Mouse (Mus musculus) C2C12 (cell line): ENCODE data around the gene Art4. TPM values are rescaled to one million over a fixed set of nuclear protein-coding genes. Genes with fewer than 3 reads are reported as not detected.
A peak's percentile ranks its signal among the peaks of the same experiment; 100 is the strongest.

Source experiments
- H3K27me3 ChIP-seq: one replicate; pipeline ENCODE4 v1.6.1; 2011; ENCODE audit not compliant: control insufficient read depth, insufficient read depth, insufficient read length
- H3K36me3 ChIP-seq: one replicate; pipeline ENCODE4 v1.6.1; 2011; ENCODE audit not compliant: control insufficient read depth, insufficient read depth
- H3K4me3 ChIP-seq: one replicate; pipeline ENCODE4 v1.5.1; 2011; ENCODE audit warnings: mild to moderate bottlenecking, control low read depth; ENCODE audit not compliant: poor library complexity, insufficient read depth, severe bottlenecking
- H3K79me2 ChIP-seq: one replicate; pipeline ENCODE4 v1.6.1; 2011; ENCODE audit not compliant: control insufficient read depth, insufficient read depth
- H3K79me3 ChIP-seq: one replicate; pipeline ENCODE4 v1.6.1; 2011; ENCODE audit warnings: low read depth, control low read depth
- H3ac ChIP-seq: one replicate; pipeline ENCODE3; 2011; ENCODE audit warnings: low read depth; ENCODE audit not compliant: control insufficient read depth, insufficient read length
- CEBPB ChIP-seq: IDR thresholded peaks from one replicate; pipeline ENCODE4 v1.6.1; 2011; ENCODE audit warnings: low read depth, mild to moderate bottlenecking, control low read depth, moderate library complexity
- CTCF ChIP-seq: IDR thresholded peaks from one replicate; pipeline ENCODE4 v1.5.1; 2011; ENCODE audit not compliant: control insufficient read depth, insufficient read depth, insufficient read length
- FOSL1 ChIP-seq: IDR thresholded peaks from one replicate; pipeline ENCODE4 v1.8.0; 2011; ENCODE audit warnings: mild to moderate bottlenecking, low read length; ENCODE audit not compliant: poor library complexity, insufficient read depth, severe bottlenecking
- MAX ChIP-seq: IDR thresholded peaks from one replicate; pipeline ENCODE4 v1.6.1; 2011; ENCODE audit warnings: mild to moderate bottlenecking, control low read depth
- MYOD1 ChIP-seq: IDR thresholded peaks from one replicate; pipeline ENCODE4 v1.6.1; 2011; ENCODE audit warnings: low read depth; ENCODE audit not compliant: control insufficient read depth, insufficient read length
- MYOG ChIP-seq: IDR thresholded peaks from one replicate; pipeline ENCODE4 v1.6.1; 2011; ENCODE audit not compliant: control insufficient read depth, insufficient read length; ENCODE audit errors: extremely low read depth
- USF1 ChIP-seq: IDR thresholded peaks from one replicate; pipeline ENCODE4 v1.6.1; 2011; ENCODE audit warnings: low read depth, mild to moderate bottlenecking, control low read depth, moderate library complexity
- long read RNA-seq, 2 experiments: library from polyadenylated mRNA; unstranded; transcript quantifications; one replicate each; pipeline ENCODE4 v2.0.0; 2019 to 2020
- polyA plus RNA-seq: library from polyadenylated mRNA; unstranded; fragments of >200 nt; fragmentation: generic; extraction: Trizol; gene quantifications from one replicate; pipeline ENCODE4 v1.2.1, GENCODE M21; 2012; ENCODE audit warnings: missing spikeins

The Art4 gene
- not detected for polyA plus RNA-seq
- long read RNA-seq, experiment 1: 0 reads
- long read RNA-seq, experiment 2: 0 reads

DNA sequence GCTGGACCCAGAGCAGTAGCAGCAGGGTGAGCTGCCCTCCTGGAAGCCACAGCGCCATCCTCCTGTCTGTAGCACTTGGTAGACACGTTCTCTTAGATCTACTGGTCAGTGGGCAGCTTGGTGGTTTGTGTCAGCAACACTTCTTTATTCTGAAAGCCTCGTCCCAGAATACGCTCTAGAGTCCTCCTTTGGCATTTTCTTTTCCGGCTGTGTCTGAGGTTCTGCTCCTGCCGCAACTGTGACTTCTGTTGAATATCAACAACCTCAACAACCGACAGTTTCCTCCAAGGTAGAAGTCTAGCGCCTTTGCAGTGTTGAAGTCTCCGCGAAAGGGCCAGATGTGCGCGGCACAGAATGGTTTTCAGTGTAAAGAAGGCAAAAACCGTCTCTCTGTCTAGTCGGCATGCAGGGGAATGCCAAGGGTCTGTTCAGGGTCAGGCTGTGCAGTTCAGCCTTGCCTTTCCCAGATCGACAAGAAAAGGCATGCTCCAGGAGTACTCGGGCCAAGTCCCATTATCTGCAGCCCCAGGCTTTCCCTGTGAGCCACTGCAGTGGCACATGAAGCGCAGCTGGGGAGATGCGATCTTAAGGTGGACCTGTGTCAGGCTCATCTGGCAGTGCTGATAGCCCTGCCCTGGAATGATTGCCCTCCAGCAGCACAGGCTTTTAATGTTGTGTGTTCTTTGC, at the start of gene Art4:
Gene Art4 (minus strand): TSS at position 548 of the 687 bp plus-strand sequence.
- TF ChIP-seq CTCF (no peak), MYOG (no peak), USF1 (no peak), CEBPB (no peak), FOSL1 (no peak), MAX (no peak), MYOD1 (no peak)
- Histone ChIP-seq H3K79me3 (no peaks in the 10 kb centered on the region), H3K36me3 (no peaks in the 10 kb centered on the region), H3K4me3 (no peak within 1 kb of the TSS), H3K27me3 (no peaks in the 10 kb centered on the region), H3ac (no peak within 1 kb of the TSS), H3K79me2 (no peaks in the 10 kb centered on the region)

GRCm38 (mm10) chr6:136906937-136907293, 49.4 kb upstream of the Art4 start:
- H3K79me2 ChIP-seq: no peaks in the 10 kb centered on the region
- no peak overlapping the region for H3K4me3 ChIP-seq
- no peak for TF ChIP-seq CEBPB
- TF ChIP-seq CTCF: no peak
- TF ChIP-seq MYOD1: no peak
- no peak for TF ChIP-seq FOSL1
- no peak for TF ChIP-seq USF1
- no peak for TF ChIP-seq MAX
- TF ChIP-seq MYOG: no peak
- H3ac ChIP-seq: no peak overlapping the region
- no peaks in the 10 kb centered on the region for H3K27me3 ChIP-seq
- H3K36me3 ChIP-seq: no peaks in the 10 kb centered on the region
- no peaks in the 10 kb centered on the region for H3K79me3 ChIP-seq

DNA sequence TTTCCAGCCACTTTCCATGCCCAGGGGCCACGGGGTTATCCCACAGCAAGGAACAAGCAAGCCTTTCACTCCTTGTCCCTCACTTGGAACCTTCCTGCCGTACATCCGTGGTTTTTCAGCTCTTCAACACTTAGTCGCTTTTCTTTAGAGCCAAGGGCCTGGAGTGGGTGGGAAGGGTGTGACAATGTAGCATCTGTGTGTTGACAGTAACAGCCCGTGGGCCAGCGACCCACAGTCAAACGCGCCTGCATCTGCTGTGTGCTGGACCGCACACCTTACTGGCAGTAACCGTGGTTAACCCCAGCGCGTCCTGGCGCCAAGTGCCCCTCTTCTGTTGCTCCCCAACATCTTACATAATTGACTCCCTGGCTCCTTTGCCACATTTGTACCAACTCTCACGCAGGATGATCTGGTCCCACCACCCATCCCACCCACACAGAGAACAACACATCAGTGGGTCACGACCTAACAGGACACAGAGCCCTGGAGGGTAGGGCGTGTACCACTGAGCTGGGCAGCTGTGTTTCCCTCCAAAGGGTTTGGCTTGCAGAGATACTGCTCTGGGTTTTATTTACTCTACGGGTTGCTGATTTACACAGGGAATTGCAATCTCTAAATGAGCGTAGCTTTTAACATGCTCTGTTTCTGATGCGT, 48.9 kb upstream of the Art4 start:
- Histone ChIP-seq H3ac (no peak overlapping the region), H3K79me3 (no peaks in the 10 kb centered on the region), H3K4me3 (no peak overlapping the region), H3K27me3 (no peaks in the 10 kb centered on the region), H3K36me3 (no peaks in the 10 kb centered on the region), H3K79me2 (no peaks in the 10 kb centered on the region)
- TF ChIP-seq MYOD1 (no peak), FOSL1 (no peak)

DNA sequence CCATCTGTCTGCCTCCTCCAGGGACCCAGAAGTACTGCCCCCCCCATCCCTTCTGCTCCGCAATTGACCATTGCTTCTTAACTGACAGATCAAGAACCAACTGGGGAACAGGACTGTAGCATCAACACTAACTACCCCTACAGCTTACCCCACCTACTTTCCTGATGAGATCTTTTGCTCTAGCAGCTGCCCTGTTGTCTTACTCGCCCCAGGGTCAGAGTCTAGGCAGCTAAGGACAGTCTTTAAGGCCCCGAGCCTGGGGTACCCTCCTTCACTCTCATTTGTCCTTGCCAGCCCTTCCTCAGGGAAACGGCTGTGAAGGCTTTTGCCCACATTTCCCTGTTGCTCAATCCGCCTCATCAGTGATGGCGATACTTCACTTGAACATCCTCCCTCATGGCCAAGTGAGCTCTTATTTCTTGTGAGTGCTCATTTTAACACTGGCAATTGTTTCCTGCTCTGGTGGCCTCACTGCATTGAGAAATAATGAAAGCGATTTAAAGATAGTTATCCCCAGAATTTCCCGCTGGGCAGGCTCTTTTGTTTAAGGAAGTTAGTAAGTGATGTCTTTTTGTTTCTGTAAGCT, 46.4 kb upstream of the Art4 start:
- no peaks in the 10 kb centered on the region for H3K27me3 ChIP-seq
- H3K79me3 ChIP-seq: no peaks in the 10 kb centered on the region
- H3K79me2 ChIP-seq: no peaks in the 10 kb centered on the region
- H3ac ChIP-seq: no peak overlapping the region
- TF ChIP-seq USF1 (no peak), CTCF (no peak), MAX (no peak), CEBPB (peak; percentile 43), MYOG (no peak), FOSL1 (no peak), MYOD1 (peak; percentile 30)
- H3K36me3 ChIP-seq: no peaks in the 10 kb centered on the region
- no peak overlapping the region for H3K4me3 ChIP-seq

GRCm38 (mm10) chr6:136902527-136902926, 45.0 kb upstream of the Art4 start:
- Histone ChIP-seq H3K27me3 (no peaks in the 10 kb centered on the region), H3K4me3 (no peak overlapping the region), H3K36me3 (no peaks in the 10 kb centered on the region), H3ac (no peak overlapping the region), H3K79me2 (no peaks in the 10 kb centered on the region), H3K79me3 (no peaks in the 10 kb centered on the region)
- no peak for TF ChIP-seq USF1

DNA sequence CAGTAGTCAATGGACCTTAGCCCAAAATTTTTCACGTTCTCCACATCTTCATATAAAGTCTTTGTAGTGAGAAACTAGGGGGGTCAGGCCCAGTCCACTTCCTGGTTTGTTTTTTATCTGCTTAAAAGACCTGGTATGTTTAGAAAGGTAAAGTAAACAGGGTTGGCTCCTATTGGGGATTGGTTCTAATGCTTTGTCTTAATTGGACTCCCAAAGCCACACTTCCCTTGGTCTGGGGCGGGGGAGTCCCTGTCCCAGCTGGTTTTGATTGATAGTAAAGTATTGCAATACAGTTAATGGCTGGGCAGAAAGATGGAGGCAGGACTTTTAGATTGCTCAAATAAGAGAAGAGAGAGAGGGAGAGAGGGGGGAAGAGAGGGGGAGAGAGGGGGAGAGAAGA, 43.5 kb upstream of the Art4 start:
- no peaks in the 10 kb centered on the region for H3K79me2 ChIP-seq
- no peaks in the 10 kb centered on the region for H3K36me3 ChIP-seq
- H3K27me3 ChIP-seq: no peaks in the 10 kb centered on the region
- H3ac ChIP-seq: no peak overlapping the region
- TF ChIP-seq FOSL1 (no peak), MAX (no peak), CEBPB (no peak), MYOG (no peak), USF1 (no peak), CTCF (no peak), MYOD1 (no peak)
- no peaks in the 10 kb centered on the region for H3K79me3 ChIP-seq
- no peak overlapping the region for H3K4me3 ChIP-seq
